Mouse (Mus musculus): ENCODE data around the gene Gm10271. TPM values are rescaled to one million over a fixed set of nuclear protein-coding genes. Genes with fewer than 3 reads are reported as not detected.

Gene Gm10271
- polyA plus RNA-seq, 1 experiment from 2014 or later, result not detected

DNA sequence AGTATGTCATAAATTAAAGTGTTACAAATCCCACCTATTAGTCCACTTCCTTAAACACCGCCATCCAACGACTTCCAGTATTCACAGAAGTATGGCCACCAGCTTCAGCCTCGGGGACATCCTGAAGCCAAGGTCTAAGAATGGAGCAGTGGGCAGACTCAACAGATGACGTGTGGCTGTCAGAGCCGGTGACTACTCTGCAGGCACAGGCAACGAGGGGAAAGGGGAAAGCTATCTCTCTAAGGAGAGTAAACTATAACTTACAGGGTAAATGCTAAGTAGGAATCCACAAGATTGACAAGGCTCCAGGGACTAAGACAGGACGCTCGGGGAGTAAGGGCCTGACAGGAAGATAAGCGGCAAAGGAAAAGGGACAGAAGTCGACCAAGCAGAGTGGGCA, 27.5 kb downstream of the Gm10271 start:
- Histone ChIP-seq H3K36me3 (peaks cover 26% of the 10 kb centered on the region), H3K27me3 (ENCODE audit: insufficient read depth, poor library complexity, severe bottlenecking) (no peaks in the 10 kb centered on the region), H3K9me3 (peaks cover 9% of the 10 kb centered on the region; the same call in 1 of the 2 replicates), H3K4me1 (replicated peaks) (peaks cover 14% of the 10 kb centered on the region), H3K27ac (no peak overlapping the region), H3K4me3 (no peak overlapping the region)
- 73% methylated on average over 10 of the region's 10 CpGs for WGBS
- no peak for DNase-seq (ENCODE audit: low spot score)

DNA sequence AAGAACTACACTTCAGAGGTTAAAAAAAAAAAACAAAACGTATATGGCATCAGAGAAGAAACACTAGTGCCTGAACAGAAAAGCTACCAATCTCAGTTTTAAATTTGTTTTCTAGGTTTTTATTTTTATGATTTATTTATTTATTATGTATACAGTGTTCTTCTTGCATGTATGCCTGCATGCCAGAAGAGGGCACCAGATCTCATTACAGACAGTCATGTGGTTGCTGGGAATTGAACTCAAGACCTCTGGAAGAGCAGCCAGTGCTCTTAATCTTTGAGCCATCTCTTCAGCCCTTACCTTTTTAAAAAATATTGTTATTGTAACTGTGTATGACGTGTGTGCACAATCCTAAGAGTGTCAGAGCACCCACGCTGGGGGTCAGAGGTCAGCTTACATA, 28.3 kb downstream of the Gm10271 start:
- H3K4me3 ChIP-seq, result no peak overlapping the region
- no peak overlapping the region for H3K27ac ChIP-seq
- no peak for DNase-seq (ENCODE audit: low spot score)
- H3K27me3 ChIP-seq (ENCODE audit: insufficient read depth, poor library complexity, severe bottlenecking), result no peaks in the 10 kb centered on the region
- peaks cover 9% of the 10 kb centered on the region; the same call in 1 of the 2 replicates for H3K9me3 ChIP-seq
- WGBS, result 84% methylated on average over 3 of the region's 3 CpGs
- peaks cover 32% of the 10 kb centered on the region for H3K36me3 ChIP-seq
- H3K4me1 ChIP-seq (replicated peaks), result peaks cover 13% of the 10 kb centered on the region

- Histone ChIP-seq H3K4me1 (replicated peaks) (peaks cover 4% of the 10 kb centered on the region; the same call in 1 of the 2 replicates), H3K36me3 (peaks cover 43% of the 10 kb centered on the region), H3K27ac (no peak overlapping the region), H3K4me3 (no peak overlapping the region), H3K9me3 (peaks cover 9% of the 10 kb centered on the region; the same call in 1 of the 2 replicates), H3K27me3 (ENCODE audit: insufficient read depth, poor library complexity, severe bottlenecking) (no peaks in the 10 kb centered on the region)
- 92% methylated on average over 6 of the region's 6 CpGs for WGBS
- DNase-seq (ENCODE audit: low spot score), result no peak
Observed at GRCm38 (mm10) chr10:116943025-116943424, 29.4 kb downstream of the Gm10271 start.

DNA sequence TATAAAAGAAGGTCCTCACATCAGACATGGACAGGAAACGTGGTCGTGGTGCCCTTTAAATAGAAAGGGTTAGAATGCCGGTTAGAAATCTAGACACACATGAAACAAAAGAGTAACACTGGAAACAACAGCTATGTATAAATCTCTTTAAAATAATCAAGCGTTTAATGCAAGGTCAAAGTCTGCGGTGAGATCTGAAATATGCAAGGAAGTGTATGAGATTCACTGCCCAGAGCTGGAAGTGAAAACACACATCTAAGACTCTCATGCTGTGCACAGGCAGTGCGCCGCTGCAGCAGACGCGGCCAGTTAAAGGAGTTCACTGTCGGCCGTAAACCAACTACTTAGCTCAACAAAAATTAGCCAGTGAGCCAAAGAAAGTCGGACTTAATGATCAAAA, 37.4 kb downstream of the Gm10271 start:
- Histone ChIP-seq H3K27me3 (ENCODE audit: insufficient read depth, poor library complexity, severe bottlenecking) (no peaks in the 10 kb centered on the region), H3K9me3 (no peaks in the 10 kb centered on the region), H3K4me3 (no peak overlapping the region), H3K27ac (no peak overlapping the region), H3K36me3 (peaks cover 82% of the 10 kb centered on the region), H3K4me1 (replicated peaks) (no peaks in the 10 kb centered on the region)
- 82% methylated on average over 12 of the region's 12 CpGs for WGBS
- DNase-seq (ENCODE audit: low spot score), result no peak

DNA sequence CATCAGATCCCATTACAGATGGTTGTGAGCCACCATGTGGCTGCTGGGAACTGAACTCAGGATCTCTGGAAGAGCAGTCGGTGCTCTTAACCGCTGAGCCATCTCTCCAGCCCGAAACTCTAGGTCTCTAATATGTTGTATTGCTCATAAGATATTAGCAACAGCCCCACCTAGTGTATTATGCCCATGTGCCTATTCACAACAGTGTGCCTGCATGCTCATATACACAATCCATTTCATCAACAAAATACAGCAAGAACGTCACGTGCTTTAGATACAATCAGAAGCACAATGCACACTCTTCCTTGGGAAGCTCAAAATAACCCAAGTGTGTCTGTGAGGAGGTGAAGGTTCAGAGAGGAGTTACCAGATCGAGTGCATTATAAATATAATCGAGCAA, 38.6 kb downstream of the Gm10271 start:
- WGBS, result 95% methylated on average over 7 of the region's 7 CpGs
- H3K36me3 ChIP-seq, result peaks cover 79% of the 10 kb centered on the region

DNA sequence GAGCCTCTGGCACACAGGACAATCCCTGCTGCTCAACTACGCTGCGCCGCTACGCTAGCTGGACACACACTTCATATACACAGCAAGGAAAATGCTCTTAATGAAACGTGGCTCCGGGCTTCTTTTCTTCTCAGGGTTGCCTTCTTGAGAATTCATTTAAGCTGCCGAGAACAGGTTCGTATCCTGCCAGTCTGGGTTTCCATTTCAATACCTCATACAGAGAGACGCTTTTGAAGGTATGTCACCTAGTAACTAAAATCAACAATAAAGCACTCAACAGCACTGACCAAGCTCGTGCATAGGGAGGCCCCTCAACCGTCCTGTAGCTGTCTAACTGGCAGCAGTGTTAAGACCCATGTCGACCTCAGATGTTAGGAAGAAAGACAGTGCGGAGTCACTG, 40.0 kb downstream of the Gm10271 start:
- Histone ChIP-seq H3K9me3 (no peaks in the 10 kb centered on the region), H3K27ac (no peak overlapping the region), H3K27me3 (ENCODE audit: insufficient read depth, poor library complexity, severe bottlenecking) (no peaks in the 10 kb centered on the region), H3K4me3 (no peak overlapping the region), H3K36me3 (peaks cover 75% of the 10 kb centered on the region), H3K4me1 (replicated peaks) (no peaks in the 10 kb centered on the region)
- no peak for DNase-seq (ENCODE audit: low spot score)
- 86% methylated on average over 13 of the region's 13 CpGs for WGBS

More for the DNA sequence above, 38.6 kb downstream of the Gm10271 start:
- no peak for DNase-seq (ENCODE audit: low spot score)
- no peaks in the 10 kb centered on the region for H3K4me1 ChIP-seq (replicated peaks)
- H3K4me3 ChIP-seq, result no peak overlapping the region
- no peaks in the 10 kb centered on the region for H3K9me3 ChIP-seq
- no peaks in the 10 kb centered on the region for H3K27me3 ChIP-seq (ENCODE audit: insufficient read depth, poor library complexity, severe bottlenecking)
- H3K27ac ChIP-seq, result no peak overlapping the region

- H3K4me1 ChIP-seq (replicated peaks), result no peaks in the 10 kb centered on the region
- H3K36me3 ChIP-seq, result peaks cover 75% of the 10 kb centered on the region
- 89% methylated on average over 15 of the region's 15 CpGs for WGBS
- DNase-seq (ENCODE audit: low spot score), result no peak
- no peaks in the 10 kb centered on the region for H3K9me3 ChIP-seq
- no peak overlapping the region for H3K4me3 ChIP-seq
- no peaks in the 10 kb centered on the region for H3K27me3 ChIP-seq (ENCODE audit: insufficient read depth, poor library complexity, severe bottlenecking)
- H3K27ac ChIP-seq, result no peak overlapping the region
Observed at GRCm38 (mm10) chr10:116931497-116932179, 40.8 kb downstream of the Gm10271 start.

DNA sequence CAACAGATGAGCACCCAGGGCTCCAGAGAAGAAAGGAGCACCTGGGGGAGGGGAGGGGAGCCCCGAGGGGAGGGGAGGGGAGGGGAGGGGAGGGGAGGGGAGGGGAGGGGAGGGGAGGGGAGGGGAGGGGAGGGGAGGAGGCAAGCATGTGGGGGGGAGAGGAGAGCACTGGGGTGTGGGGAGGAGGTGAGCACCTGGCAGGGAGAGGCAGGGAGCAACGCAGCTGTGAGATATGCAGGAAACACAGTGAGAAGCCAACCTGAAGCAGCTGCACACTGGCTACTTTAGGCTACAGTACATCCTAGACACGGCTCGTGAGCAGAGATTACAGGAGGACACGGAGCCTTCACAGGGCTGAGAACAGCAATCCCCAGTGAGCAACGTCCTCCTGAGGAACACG, 41.5 kb downstream of the Gm10271 start:
- Histone ChIP-seq H3K27ac (no peak overlapping the region), H3K27me3 (ENCODE audit: insufficient read depth, poor library complexity, severe bottlenecking) (no peaks in the 10 kb centered on the region), H3K9me3 (no peaks in the 10 kb centered on the region), H3K4me1 (replicated peaks) (no peaks in the 10 kb centered on the region), H3K4me3 (no peak overlapping the region), H3K36me3 (peaks cover 75% of the 10 kb centered on the region)
- no peak for DNase-seq (ENCODE audit: low spot score)
- 77% methylated on average over 6 of the region's 7 CpGs for WGBS

DNA sequence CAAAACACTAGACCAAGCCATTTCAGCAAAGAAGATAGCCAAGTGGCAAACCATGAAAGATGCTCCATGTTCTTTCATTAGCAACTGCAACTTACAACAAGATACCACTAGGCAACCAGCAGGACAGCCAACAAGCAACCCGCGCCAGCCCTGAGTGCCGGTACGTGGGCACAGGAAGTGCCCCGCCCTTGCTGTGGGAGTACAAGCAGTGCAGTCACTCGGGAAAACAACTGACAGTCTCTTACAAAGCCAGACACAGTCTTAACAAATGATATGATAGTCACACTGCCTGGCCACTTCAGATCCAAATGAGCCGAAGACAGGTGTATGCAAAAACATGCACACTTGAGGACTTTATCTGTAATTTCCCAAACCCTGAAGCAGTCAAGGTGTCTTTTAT, 41.9 kb downstream of the Gm10271 start:
- Histone ChIP-seq H3K27ac (no peak overlapping the region), H3K4me1 (replicated peaks) (no peaks in the 10 kb centered on the region), H3K27me3 (ENCODE audit: insufficient read depth, poor library complexity, severe bottlenecking) (no peaks in the 10 kb centered on the region), H3K4me3 (no peak overlapping the region), H3K36me3 (peaks cover 75% of the 10 kb centered on the region), H3K9me3 (no peaks in the 10 kb centered on the region)
- DNase-seq (ENCODE audit: low spot score), result no peak
- 90% methylated on average over 7 of the region's 7 CpGs for WGBS

DNA sequence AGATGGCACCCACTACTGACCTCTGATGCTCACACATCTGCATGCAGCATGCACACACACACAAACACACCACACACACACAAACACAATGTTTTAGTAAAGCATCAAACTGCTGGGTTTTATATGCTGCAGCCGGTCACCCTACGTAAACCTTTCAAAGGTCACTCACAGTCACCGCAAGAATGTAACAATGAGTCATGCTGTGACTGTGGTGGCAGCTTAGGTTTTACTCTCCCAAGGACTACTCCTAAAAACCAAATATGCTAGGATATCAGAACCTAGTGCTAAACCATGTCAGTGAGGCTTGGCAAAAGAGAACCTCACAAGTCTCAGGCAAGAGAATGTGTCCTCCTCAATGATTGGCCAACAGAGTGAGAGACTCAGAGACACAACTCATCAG, 43.6 kb downstream of the Gm10271 start:
- Histone ChIP-seq H3K4me3 (no peak overlapping the region), H3K27ac (no peak overlapping the region), H3K27me3 (ENCODE audit: insufficient read depth, poor library complexity, severe bottlenecking) (no peaks in the 10 kb centered on the region), H3K36me3 (peaks cover 83% of the 10 kb centered on the region), H3K4me1 (replicated peaks) (no peaks in the 10 kb centered on the region), H3K9me3 (no peaks in the 10 kb centered on the region)
- DNase-seq (ENCODE audit: low spot score), result no peak
- WGBS, result 86% methylated on average over 3 of the region's 3 CpGs

DNA sequence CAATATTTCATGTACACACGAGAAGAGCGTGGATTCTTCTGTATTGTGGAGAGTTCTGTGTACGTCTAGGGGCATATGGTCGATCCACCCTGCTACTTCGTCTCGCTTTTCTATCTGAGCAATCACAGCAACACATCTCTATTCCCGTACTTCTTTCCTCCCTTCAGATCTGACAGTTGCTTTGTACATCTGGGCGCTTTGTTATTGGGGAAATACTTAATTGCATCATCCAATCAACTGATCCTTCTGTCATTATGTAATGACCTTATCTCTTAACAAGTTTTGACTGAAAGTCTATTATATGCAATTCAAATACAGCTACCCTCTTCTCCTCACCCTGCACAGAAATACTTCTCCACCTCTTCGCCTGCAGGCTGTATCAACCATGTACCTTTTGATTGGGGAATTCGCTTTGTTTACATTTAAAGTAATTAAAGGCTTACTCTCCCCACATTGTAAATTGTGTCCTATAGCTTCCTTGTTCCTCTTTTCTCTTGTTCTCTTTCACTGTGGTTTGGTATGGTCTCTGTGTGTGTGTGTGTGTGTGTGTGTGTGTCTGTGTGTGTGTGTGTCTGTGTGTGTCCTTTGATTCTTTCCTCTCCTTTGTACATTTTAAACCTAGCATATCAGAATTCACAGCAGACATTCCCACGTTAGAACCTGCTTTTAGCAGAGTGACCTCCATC, 45.8 kb downstream of the Gm10271 start:
- peaks cover 82% of the 10 kb centered on the region for H3K36me3 ChIP-seq
- H3K27me3 ChIP-seq (ENCODE audit: insufficient read depth, poor library complexity, severe bottlenecking), result no peaks in the 10 kb centered on the region
- WGBS, result 89% methylated on average over 11 of the region's 11 CpGs
- no peak for DNase-seq (ENCODE audit: low spot score)
- no peak overlapping the region for H3K4me3 ChIP-seq
- no peaks in the 10 kb centered on the region for H3K4me1 ChIP-seq (replicated peaks)
- H3K9me3 ChIP-seq, result no peaks in the 10 kb centered on the region
- no peak overlapping the region for H3K27ac ChIP-seq

DNA sequence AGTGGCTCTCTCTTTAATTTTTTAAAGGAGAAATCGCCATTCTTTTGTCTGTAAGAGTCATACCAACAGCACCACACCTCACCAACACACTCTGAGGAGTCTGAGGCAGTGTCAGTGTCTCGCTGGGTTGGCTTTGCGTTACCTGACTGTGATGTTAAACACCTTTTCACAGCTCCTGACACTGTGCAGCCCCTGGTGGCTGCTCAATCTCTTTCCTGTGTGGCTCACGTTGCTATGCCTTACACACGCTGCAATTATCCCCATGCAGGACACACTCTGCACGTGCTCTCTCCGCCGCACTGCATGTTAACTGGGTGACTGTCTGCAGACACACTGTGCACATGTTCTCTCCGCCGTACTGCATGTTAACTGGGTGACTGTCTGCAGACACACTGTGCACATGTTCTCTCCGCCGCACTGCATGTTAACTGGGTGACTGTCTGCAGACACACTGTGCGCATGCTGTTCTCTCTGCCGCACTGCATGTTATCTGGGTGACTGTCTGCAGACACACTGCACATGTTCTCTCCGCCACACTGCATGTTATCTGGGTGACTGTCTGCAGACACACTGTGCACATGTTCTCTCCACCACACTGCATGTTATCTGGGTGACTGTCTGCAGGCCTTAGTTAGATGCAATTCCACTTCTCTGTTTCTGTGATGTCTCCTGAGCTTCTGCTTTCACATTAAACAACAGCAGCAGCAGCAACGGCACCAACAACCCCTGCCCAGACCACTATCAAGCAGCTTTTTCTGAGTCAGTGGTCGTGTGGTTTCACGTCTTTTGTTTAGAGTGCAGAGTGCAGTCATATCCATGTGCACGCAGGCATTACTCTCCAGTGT, 48.5 kb downstream of the Gm10271 start:
- no peak for DNase-seq (ENCODE audit: low spot score)
- H3K4me1 ChIP-seq (replicated peaks), result no peaks in the 10 kb centered on the region
- H3K27me3 ChIP-seq (ENCODE audit: insufficient read depth, poor library complexity, severe bottlenecking), result no peaks in the 10 kb centered on the region
- no peak overlapping the region for H3K27ac ChIP-seq
- WGBS, result 95% methylated on average over 19 of the region's 19 CpGs
- no peak overlapping the region for H3K4me3 ChIP-seq
- H3K36me3 ChIP-seq, result peaks cover 83% of the 10 kb centered on the region
- H3K9me3 ChIP-seq, result no peaks in the 10 kb centered on the region

- H3K9me3 ChIP-seq, result no peaks in the 10 kb centered on the region
- peaks cover 86% of the 10 kb centered on the region for H3K36me3 ChIP-seq
- H3K27me3 ChIP-seq (ENCODE audit: insufficient read depth, poor library complexity, severe bottlenecking), result no peaks in the 10 kb centered on the region
- no peak for DNase-seq (ENCODE audit: low spot score)
- H3K4me1 ChIP-seq (replicated peaks), result no peaks in the 10 kb centered on the region
- WGBS, result 90% methylated on average over 15 of the region's 15 CpGs
- no peak overlapping the region for H3K27ac ChIP-seq
- no peak overlapping the region for H3K4me3 ChIP-seq
Observed at GRCm38 (mm10) chr10:116922161-116922560, 50.2 kb downstream of the Gm10271 start.

Measured in hindbrain, embryonic 10.5 days (tissue).